Mouse (Mus musculus) megakaryocyte, embryonic 14.5 days (primary cell): ENCODE data around the gene Ddr2.

Experiments used
- FLI1 ChIP-seq: IDR thresholded peaks from 2 replicates; pipeline ENCODE4 v1.6.1; 2012; ENCODE audit warnings: low read length, inconsistent platforms, mixed read lengths
- GATA1 ChIP-seq: IDR thresholded peaks from 3 replicates; pipeline ENCODE4 v1.6.1; 2012; ENCODE audit warnings: mixed read lengths, low read length, inconsistent platforms, borderline replicate concordance

DNA sequence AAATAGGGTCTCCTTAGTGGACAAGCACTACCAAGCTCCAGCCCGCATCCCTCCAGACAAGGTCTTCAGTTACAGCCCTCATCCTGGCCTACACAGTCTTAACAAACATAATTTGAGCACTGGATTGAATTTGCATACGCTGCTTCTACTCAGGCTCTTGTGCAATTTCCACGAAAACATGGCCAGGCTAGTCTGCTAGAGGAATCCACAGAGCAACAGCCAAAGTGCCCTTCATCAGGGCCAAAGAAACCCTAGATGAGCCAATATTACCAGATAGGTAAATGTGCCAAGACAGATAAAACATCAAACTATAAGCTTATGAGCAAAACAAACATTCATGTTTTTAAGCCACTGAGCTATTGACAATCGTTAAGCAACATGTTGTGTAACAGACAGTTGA is 75.6 kb downstream of the Ddr2 start:
- TF ChIP-seq GATA1 (no peak), FLI1 (no peak)
